Mouse (Mus musculus): ENCODE data around the gene Ltbp1. TPM values are rescaled to one million over a fixed set of nuclear protein-coding genes. Genes with fewer than 3 reads are reported as not detected.

The Ltbp1 gene
- polyA plus RNA-seq, 1 experiment = 12.2 TPM

GRCm38 (mm10) chr17:75439062-75439461 lies 433.7 kb downstream of the Ltbp1 start:
- no peak overlapping the region for H3K27ac ChIP-seq (ENCODE audit: insufficient read depth, low read depth, low read length)
- H3K4me3 ChIP-seq (ENCODE audit: low read depth, low read length) = no peak overlapping the region
- no peaks in the 10 kb centered on the region for H3K27me3 ChIP-seq (ENCODE audit: control insufficient read depth, insufficient read depth, low read length)
- WGBS = 85% methylated on average over 14 of the region's 14 CpGs
- H3K4me1 ChIP-seq (ENCODE audit: control insufficient read depth, insufficient read depth, insufficient read length, low read length) = peaks cover under 1% of the 10 kb centered on the region; the same call in 1 of the 2 replicates
- H3K36me3 ChIP-seq (ENCODE audit: control insufficient read depth, insufficient read depth, low read length) = no peaks in the 10 kb centered on the region
- TF ChIP-seq CTCF (IDR thresholded peaks at IDR 0.05; ENCODE audit: extremely low read depth, insufficient read length, insufficient replicate concordance, low read depth, low read length) = no peak
- TF ChIP-seq POLR2A (IDR thresholded peaks at IDR 0.05; ENCODE audit: low read depth, low read length) = no peak

DNA sequence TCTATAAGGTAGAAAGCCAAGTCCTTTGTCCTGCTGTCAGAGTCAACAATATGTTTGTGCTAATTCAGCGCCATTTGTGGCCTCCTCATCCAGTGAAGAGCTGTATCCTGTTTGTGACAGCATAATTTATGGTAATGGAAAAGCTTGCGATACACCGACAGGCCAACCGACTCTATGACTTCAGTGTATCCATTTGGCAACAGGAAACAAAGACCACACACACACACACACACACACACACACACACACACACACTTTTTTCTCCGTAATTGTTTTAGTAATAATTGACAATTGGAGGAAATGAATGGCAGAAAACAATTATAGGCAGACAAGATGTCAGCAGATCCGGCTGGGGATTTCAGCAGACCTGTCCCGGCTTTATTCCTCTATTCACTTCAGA lies 435.3 kb downstream of the Ltbp1 start:
- WGBS = 70% methylated on average over 7 of the region's 7 CpGs
- TF ChIP-seq POLR2A (IDR thresholded peaks at IDR 0.05; ENCODE audit: low read depth, low read length) (no peak), CTCF (IDR thresholded peaks at IDR 0.05; ENCODE audit: extremely low read depth, insufficient read length, insufficient replicate concordance, low read depth, low read length) (no peak)
- Histone ChIP-seq H3K27ac (ENCODE audit: insufficient read depth, low read depth, low read length) (no peak overlapping the region), H3K4me1 (ENCODE audit: control insufficient read depth, insufficient read depth, insufficient read length, low read length) (peaks cover 3% of the 10 kb centered on the region), H3K36me3 (ENCODE audit: control insufficient read depth, insufficient read depth, low read length) (no peaks in the 10 kb centered on the region), H3K27me3 (ENCODE audit: control insufficient read depth, insufficient read depth, low read length) (no peaks in the 10 kb centered on the region), H3K4me3 (ENCODE audit: low read depth, low read length) (no peak overlapping the region)

DNA sequence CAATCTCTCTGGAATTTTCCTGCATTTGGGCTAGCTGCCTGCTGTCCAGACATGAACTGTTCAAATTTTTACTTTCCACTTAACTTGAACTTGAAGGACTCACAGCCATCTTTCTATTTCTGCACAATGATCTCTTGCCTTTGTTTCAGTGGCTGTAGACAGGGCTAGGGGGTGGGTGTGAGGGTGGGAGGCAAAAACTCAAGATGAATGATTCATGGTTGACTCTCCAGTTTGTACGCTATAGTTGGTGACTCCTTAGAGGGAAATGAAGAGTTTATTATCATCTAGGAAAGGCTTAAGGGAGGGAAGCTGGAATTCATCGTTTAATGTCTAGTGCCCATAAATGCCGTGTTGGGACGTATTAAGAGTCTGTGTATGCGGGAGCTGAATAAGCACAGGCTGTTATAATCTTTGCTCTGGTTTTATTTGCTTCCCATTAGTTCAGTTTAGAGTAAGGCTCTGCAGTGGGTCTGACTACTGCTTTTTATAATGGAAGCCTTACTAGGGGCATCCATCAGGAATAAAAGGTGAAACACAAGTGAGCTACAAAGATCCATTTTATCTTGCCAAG lies 436.0 kb downstream of the Ltbp1 start:
- Histone ChIP-seq H3K27ac (ENCODE audit: insufficient read depth, low read depth, low read length) (no peak overlapping the region), H3K4me3 (ENCODE audit: low read depth, low read length) (no peak overlapping the region), H3K4me1 (ENCODE audit: control insufficient read depth, insufficient read depth, insufficient read length, low read length) (peaks cover 3% of the 10 kb centered on the region), H3K36me3 (ENCODE audit: control insufficient read depth, insufficient read depth, low read length) (no peaks in the 10 kb centered on the region), H3K27me3 (ENCODE audit: control insufficient read depth, insufficient read depth, low read length) (no peaks in the 10 kb centered on the region)
- 71% methylated on average over 5 of the region's 5 CpGs for WGBS
- no peak for TF ChIP-seq POLR2A (IDR thresholded peaks at IDR 0.05; ENCODE audit: low read depth, low read length)
- no peak for TF ChIP-seq CTCF (IDR thresholded peaks at IDR 0.05; ENCODE audit: extremely low read depth, insufficient read length, insufficient replicate concordance, low read depth, low read length)
